Mouse (Mus musculus) brain, embryonic 14.5 days (tissue): Measurements from ENCODE around the gene Syne1.

Experiments
- CTCF ChIP-seq: fragments of 200-500 bp; IDR thresholded peaks from 2 replicates; pipeline ENCODE4 v1.5.1; 2012; ENCODE audit warnings: inconsistent platforms, mild to moderate bottlenecking, moderate library complexity, borderline replicate concordance; ENCODE audit not compliant: insufficient read depth, insufficient read length; ENCODE audit errors: extremely low read depth
- POLR2A ChIP-seq: fragments of 200-500 bp; IDR thresholded peaks from 2 replicates; pipeline ENCODE4 v1.6.1; 2012; ENCODE audit warnings: mild to moderate bottlenecking, inconsistent platforms, borderline replicate concordance; ENCODE audit not compliant: poor library complexity, insufficient read depth, insufficient read length, severe bottlenecking; ENCODE audit errors: extremely low read depth

- TF ChIP-seq POLR2A (no peak), CTCF (no peak)
Measured at GRCm38 (mm10) chr10:5116720-5117119, 434.6 kb downstream of the Syne1 start.
